ENCODE assay signal across 23 mouse cellular contexts in the genomic region with DNA sequence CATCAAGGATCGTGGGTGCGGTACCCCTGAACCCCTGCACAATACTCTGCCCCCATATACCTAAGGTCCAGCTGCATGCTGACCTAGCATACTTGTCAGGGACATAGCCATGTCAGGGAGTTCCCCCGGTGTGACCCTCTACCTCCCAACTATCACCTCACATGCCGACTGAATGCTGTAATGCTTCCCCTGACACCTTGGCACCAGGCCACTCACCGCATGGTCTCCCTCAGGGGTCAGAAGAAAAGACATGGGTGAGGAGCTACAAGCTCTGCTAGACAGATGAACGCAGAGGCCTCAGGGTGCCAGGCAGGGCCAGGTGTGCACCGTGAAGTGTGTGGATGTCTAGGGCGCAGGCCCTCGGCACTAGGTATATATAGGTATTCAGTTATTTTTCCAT. TPM values are rescaled to one million over a fixed set of nuclear protein-coding genes. Genes with fewer than 3 reads are reported as not detected.
DNase-seq lines count a peak whose midpoint lies in the region; ATAC-seq and TF ChIP-seq lines count a peak whose summit lies in the region.
"Had no signal": no experiment of that assay in that cellular context is flagged by ENCODE, and none has a peak within 500 bp of the region (broad histone marks: within the 10 kb centered on the region; RNA-seq: fewer than 3 reads in every experiment).

No protein-coding gene starts in this region.

- no peaks in the 10 kb centered on the region for H3K9me3 ChIP-seq in heart, embryonic 13.5 days
- H3K9me3 ChIP-seq: embryonic facial prominence, embryonic 13.5 days; midbrain, embryonic 10.5 days; stomach, embryonic 15.5 days had no signal

- TF ChIP-seq POLR2A in heart, adult 2 months (IDR thresholded peaks at IDR 0.05; ENCODE audit: insufficient read depth, low read depth, low read length) = no peak

- no peak for ATAC-seq in heart, embryonic 13.5 days (ENCODE audit: extremely low read depth, insufficient number of reproducible peaks, low FRiP score, low TSS enrichment)
- peak; percentile 27 for ATAC-seq in Patski
- ATAC-seq in frontal cortex, adult (ENCODE audit: low TSS enrichment) = no peak
- ATAC-seq: forebrain, embryonic 14.5 days; hindbrain, embryonic 16.5 days; intestine, postnatal 0 days had no signal

- H3K9ac ChIP-seq in heart, embryonic 13.5 days = 0 out of 2 replicates have a peak overlapping the region, but pooled peaks have one; percentile 8
- H3K9ac ChIP-seq in heart, adult 2 months (ENCODE audit: low read depth, low read length) = no peak overlapping the region
- H3K9ac ChIP-seq: embryonic facial prominence, embryonic 13.5 days; lung, embryonic 14.5 days; stomach, embryonic 15.5 days had no signal

- no peaks in the 10 kb centered on the region; the same call in 1 of the 2 replicates for H3K79me2 ChIP-seq in heart, adult 2 months (replicated peaks; ENCODE audit: control insufficient read depth, insufficient read depth, low read length)

- TF ChIP-seq EP300 in heart, adult 2 months (IDR thresholded peaks at IDR 0.05; ENCODE audit: insufficient read depth, low read depth, low read length) = no peak

- peaks cover 65% of the 10 kb centered on the region for H3K4me1 ChIP-seq in heart, embryonic 13.5 days
- H3K4me1 ChIP-seq in heart, adult 2 months (ENCODE audit: control insufficient read depth, insufficient read depth, low read length) = no peaks in the 10 kb centered on the region

- in situ Hi-C loops in Patski (cut with MboI; ENCODE audit: low pct_unique_long_range_greater_than_20kb) = no loop called here

- H3K27me3 ChIP-seq in heart, embryonic 13.5 days (replicated peaks) = no peaks in the 10 kb centered on the region
- H3K27me3 ChIP-seq in heart, adult 2 months (ENCODE audit: control insufficient read depth, insufficient read depth, low read length) = no peaks in the 10 kb centered on the region
- H3K27me3 ChIP-seq in Patski = no peaks in the 10 kb centered on the region
- H3K27me3 ChIP-seq: embryonic facial prominence, embryonic 13.5 days; stomach, embryonic 15.5 days had no signal

- CTCF ChIA-PET in Patski (lab: Charles Lee) = interaction anchor here (1.2 to 3.8 kb wide), 3 partner anchors 9 to 27 kb away, joined by 4 to 17 read pairs (median 5); no protein-coding TSS in a partner anchor

- DNase-seq in heart, adult 2 months = no peak
- no peak for DNase-seq in Patski (ENCODE audit: low read depth, low spot score)
- DNase-seq in kidney, adult 9 months = peak; percentile 66
- peak; percentile 74 to 87 for DNase-seq in kidney, postnatal 25 days
- DNase-seq in gastrocnemius, adult 8-10 months (ENCODE audit: low spot score in 2 of 2) = no peak
- no peak for DNase-seq in gastrocnemius, postnatal 25 days
- DNase-seq: adrenal gland, postnatal 25 days; cerebellum, adult 11 months; cerebellum, postnatal 10 days; layer of hippocampus, adult 9-11 months; lung, embryonic 14.5 days; right cerebral cortex, postnatal 25 days; thymus, adult 2 months had no signal

- intact Hi-C loops in heart, adult 2 months (cut with DNase I) = no loop called here

- TF ChIP-seq CTCF in heart, adult 2 months (IDR thresholded peaks at IDR 0.05) = no peak
- TF ChIP-seq CTCF in Patski (IDR thresholded peaks at IDR 0.05) = no peak

- no peak overlapping the region for H3K4me3 ChIP-seq in heart, embryonic 13.5 days
- H3K4me3 ChIP-seq in heart, adult 2 months = no peak overlapping the region
- H3K4me3 ChIP-seq: embryonic facial prominence, embryonic 13.5 days; midbrain, embryonic 10.5 days; stomach, embryonic 15.5 days had no signal

- H3K36me3 ChIP-seq in heart, embryonic 13.5 days = 0 out of 2 replicates have a peak, but pooled peaks cover 3% of the 10 kb centered on the region
- no peaks in the 10 kb centered on the region for H3K36me3 ChIP-seq in heart, adult 2 months (ENCODE audit: control insufficient read depth, insufficient read depth, low read length)
- H3K36me3 ChIP-seq: embryonic facial prominence, embryonic 13.5 days; stomach, embryonic 15.5 days had no signal

- H3K4me2 ChIP-seq in heart, embryonic 13.5 days = no peak overlapping the region
- H3K4me2 ChIP-seq: embryonic facial prominence, embryonic 13.5 days; lung, embryonic 14.5 days; stomach, embryonic 15.5 days had no signal

- POLR2A ChIA-PET in Patski (lab: Charles Lee) = no interaction called here

- H3K27ac ChIP-seq in heart, embryonic 13.5 days (replicated peaks) = peak overlapping the region; percentile 31; the same call in 1 of the 2 replicates
- no peak overlapping the region for H3K27ac ChIP-seq in heart, adult 2 months
- H3K27ac ChIP-seq: embryonic facial prominence, embryonic 13.5 days; macrophage; midbrain, embryonic 10.5 days; stomach, embryonic 15.5 days had no signal

- 54% methylated on average over 9 of the region's 9 CpGs for WGBS in heart, embryonic 13.5 days
- WGBS in heart, adult 2 months = 66% methylated on average over 9 of the region's 9 CpGs

RNA-seq across cellular contexts. Expression of gene Col18a1, which starts 56.3 kb away (rescaled TPM):
- polyA plus RNA-seq in heart, embryonic 13.5 days (2015; fragmentation: Nextera tagmentation; extraction: Ambion mirVana) = 143 and 155 TPM in 2 replicates
- total RNA-seq in heart, adult 2 months (2021) = 1 to 10 TPM; 9.3 to 9.8 TPM
- polyA plus RNA-seq in heart, adult 2 months (2012; rRNA removed) = 12.9 and 13.1 TPM in 2 replicates
- 449 TPM for polyA plus RNA-seq in Patski (2021)
- 1 to 10 TPM; 2.2 to 5.9 (median 3.7) TPM for total RNA-seq in gastrocnemius, adult 8-10 months (2022)
- 10 to 100 TPM in 1 of 2 experiments, 1 to 10 TPM in 1; 9.0 to 12.9 TPM for total RNA-seq in gastrocnemius, postnatal 25 days (2021)
- total RNA-seq: neutrophil, adult 5-6 weeks had no signal

Comparison
In these comparisons a context has a peak if more than half of its experiments do, and no peak if none do; other contexts are left out.
1. DNase-seq: peak in kidney, adult 9 months (single experiment) and kidney, postnatal 25 days (2 of 2); none in heart, adult 2 months (0 of 2), Patski (single experiment), gastrocnemius, adult 8-10 months (0 of 2) and gastrocnemius, postnatal 25 days (single experiment).